Mouse (Mus musculus): Measurements from ENCODE around the gene Sdha.
A peak's percentile ranks its signal among the peaks of the same experiment; 100 is the strongest.

Sdha gene

GRCm38 (mm10) chr13:74349566-74350434 lies at the start of gene Sdha, which contains the start of gene Ccdc127:
Gene Sdha, minus strand, starts transcription at chr13:74350280.
Gene Ccdc127, plus strand, starts transcription at chr13:74350309.
- DNase-seq, result peak; percentile 96

- DNase-seq, result no peak
Measured at GRCm38 (mm10) chr13:74399298-74399839, 49.3 kb upstream of the Sdha start, which contains the start of gene Ftl1-ps1. Gene Ftl1-ps1, plus strand, starts transcription at chr13:74399694.

- no peak for DNase-seq
Measured at GRCm38 (mm10) chr13:74391156-74391555, 41.1 kb upstream of the Sdha start.

- peak; percentile 79 for DNase-seq
Measured at GRCm38 (mm10) chr13:74390371-74390990, 40.4 kb upstream of the Sdha start, which contains the start of gene Zfp72. Gene Zfp72, minus strand, starts transcription at chr13:74390836.

GRCm38 (mm10) chr13:74389730-74390129 lies 39.6 kb upstream of the Sdha start:
- DNase-seq, result no peak

GRCm38 (mm10) chr13:74382289-74382688 lies 32.2 kb upstream of the Sdha start:
- DNase-seq, result no peak

- DNase-seq, result no peak
Measured at GRCm38 (mm10) chr13:74381533-74382276, 31.6 kb upstream of the Sdha start.

GRCm38 (mm10) chr13:74363859-74364235 lies 13.8 kb upstream of the Sdha start, which contains the start of gene Lrrc14b:
Gene Lrrc14b, minus strand, starts transcription at chr13:74364005.
- DNase-seq, result no peak

- DNase-seq, result peak; percentile 50
Measured at GRCm38 (mm10) chr13:74363176-74363858, 13.2 kb upstream of the Sdha start.

- no peak for DNase-seq
Measured at GRCm38 (mm10) chr13:74362218-74362617, 12.1 kb upstream of the Sdha start.

- DNase-seq, result no peak
Measured at GRCm38 (mm10) chr13:74356491-74356890, 6.4 kb upstream of the Sdha start.

- DNase-seq, result no peak
Measured at GRCm38 (mm10) chr13:74350435-74350906, 391 bp upstream of the Sdha start.

GRCm38 (mm10) chr13:74341036-74341435 lies 9.0 kb downstream of the Sdha start:
- peak; percentile 24 for DNase-seq

GRCm38 (mm10) chr13:74329321-74329720 lies 20.8 kb downstream of the Sdha start:
- DNase-seq, result no peak

GRCm38 (mm10) chr13:74317170-74317849 lies 32.8 kb downstream of the Sdha start, which contains the start of gene Pdcd6:
Gene Pdcd6, minus strand, starts transcription at chr13:74317580.
- DNase-seq, result peak; percentile 94

GRCm38 (mm10) chr13:74316789-74317169 lies 33.3 kb downstream of the Sdha start:
- no peak for DNase-seq

GRCm38 (mm10) chr13:74316386-74316785 lies 33.7 kb downstream of the Sdha start:
- DNase-seq, result no peak

GRCm38 (mm10) chr13:74314616-74315015 lies 35.5 kb downstream of the Sdha start:
- DNase-seq, result no peak

GRCm38 (mm10) chr13:74305780-74306179 lies 44.3 kb downstream of the Sdha start:
- DNase-seq, result no peak

GRCm38 (mm10) chr13:74305380-74305779 lies 44.7 kb downstream of the Sdha start:
- DNase-seq, result no peak
